Mouse (Mus musculus) cerebellum, postnatal 36 days (tissue): ENCODE measurements around the gene Mmrn2.
A peak's percentile ranks its signal among the peaks of the same experiment; 100 is the strongest.

Source experiments
- DNase-seq, 2 experiments: peaks; one replicate each; pipeline ENCODE4 v3.0.0; 2021 to 2022; ENCODE audit warnings: mixed read lengths in 2 of 2

Mmrn2 gene

DNA sequence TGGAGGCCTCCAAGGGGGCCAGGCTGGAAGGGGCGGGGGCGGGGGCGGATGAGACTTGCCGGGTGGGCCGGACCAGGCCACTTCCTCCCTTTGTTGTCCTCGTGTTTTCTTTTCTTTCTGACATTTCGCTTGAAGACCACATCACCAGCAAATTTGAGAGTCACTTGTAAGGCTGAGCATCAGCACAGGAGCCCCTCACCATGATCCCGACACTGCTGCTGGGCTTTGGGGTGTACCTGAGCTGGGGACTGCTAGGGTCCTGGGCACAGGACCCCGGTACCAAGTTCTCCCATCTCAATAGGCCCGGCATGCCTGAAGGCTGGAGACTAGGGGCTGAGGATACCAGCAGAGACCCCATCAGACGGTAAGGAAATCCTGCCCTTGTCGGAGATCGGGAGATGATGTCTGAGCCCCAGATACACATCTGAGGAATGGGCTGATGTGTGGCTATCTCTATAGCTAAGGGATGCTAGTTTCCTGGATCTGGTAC lies at the start of gene Mmrn2:
TSS of gene Mmrn2 (plus strand) at position 51 of the 490 bp plus-strand sequence.
- DNase-seq = no peak

DNA sequence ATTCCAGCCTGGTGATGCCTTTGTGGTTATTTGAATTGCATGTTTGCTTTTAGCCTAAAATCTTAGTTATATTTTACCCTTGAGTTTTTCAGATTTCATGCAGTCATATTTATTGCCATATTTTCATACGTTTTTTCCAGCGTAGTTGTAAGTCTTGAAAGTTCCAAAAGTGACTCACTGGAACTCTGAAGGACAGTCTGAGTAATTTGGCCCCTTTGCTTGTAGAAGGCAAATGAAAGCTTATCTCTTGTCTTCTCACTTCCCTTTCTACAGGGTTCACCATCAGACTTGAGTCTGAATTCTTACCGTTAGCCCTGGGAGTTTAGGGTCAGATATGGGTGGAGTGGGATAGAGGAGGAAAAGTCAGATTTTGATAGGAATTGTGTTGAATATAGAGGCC lies 48.7 kb upstream of the Mmrn2 start:
- no peak for DNase-seq

DNA sequence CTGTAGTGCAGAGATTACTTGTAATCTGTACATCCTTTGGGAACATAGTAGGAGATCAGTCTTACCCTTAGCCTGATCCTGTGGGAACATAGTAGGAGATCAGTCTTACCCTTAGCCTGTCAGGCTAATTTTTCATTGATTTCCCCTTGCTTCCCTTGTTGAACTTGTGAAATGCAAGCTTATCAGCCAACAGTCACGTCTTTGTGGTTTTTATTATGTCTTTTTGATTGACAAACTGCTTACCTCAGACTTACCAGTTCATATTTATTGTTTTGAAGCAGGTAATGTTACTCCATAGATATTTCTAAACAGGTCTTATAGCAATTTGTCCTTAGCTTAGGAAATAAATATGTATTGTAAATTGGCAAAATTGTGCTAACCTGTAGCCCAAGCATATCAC lies 47.6 kb upstream of the Mmrn2 start:
- no peak for DNase-seq

DNA sequence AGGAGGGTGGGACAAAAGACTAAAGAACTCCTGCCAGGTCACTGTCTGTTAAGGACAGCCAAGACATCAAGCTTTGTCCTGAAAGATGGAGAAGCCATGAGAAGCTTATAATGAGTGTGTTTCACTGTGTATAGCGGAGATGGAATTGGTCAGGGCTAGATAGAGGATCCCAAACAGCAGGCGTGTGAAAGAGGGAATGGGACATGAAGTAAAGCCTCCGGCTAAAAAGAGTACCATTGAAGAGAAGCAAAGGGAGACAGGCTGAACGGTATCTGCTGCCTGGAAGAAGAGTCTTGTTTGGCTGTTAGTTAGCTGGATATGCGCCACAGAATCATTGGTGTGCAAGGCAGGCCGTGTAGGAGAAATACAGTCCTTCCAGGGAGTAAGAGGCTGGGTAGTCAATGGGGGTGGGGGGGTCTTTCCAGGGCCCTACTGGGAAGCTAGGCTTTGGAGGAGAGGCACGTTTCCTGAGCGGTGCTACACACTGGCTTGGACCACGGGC lies 44.6 kb upstream of the Mmrn2 start:
- no peak for DNase-seq

DNA sequence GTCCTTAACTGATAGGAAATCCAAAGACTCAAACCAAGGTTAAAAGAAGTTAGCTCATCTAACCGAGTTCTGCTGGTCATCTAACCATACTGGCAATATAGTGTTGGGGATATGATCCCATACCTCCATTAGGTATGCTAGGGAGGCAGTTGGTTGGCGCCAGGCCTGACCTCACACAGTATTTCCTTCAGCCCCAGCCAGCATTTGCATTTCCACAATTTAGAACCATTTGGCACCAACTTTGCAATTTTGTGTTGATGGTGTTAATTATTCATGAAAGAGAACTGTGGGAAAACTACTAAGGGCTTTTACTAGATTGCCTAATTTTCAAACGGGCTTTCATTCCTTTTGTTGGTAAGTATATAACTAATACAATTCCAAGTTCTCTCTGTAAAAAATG lies 43.4 kb upstream of the Mmrn2 start:
- DNase-seq = no peak

DNA sequence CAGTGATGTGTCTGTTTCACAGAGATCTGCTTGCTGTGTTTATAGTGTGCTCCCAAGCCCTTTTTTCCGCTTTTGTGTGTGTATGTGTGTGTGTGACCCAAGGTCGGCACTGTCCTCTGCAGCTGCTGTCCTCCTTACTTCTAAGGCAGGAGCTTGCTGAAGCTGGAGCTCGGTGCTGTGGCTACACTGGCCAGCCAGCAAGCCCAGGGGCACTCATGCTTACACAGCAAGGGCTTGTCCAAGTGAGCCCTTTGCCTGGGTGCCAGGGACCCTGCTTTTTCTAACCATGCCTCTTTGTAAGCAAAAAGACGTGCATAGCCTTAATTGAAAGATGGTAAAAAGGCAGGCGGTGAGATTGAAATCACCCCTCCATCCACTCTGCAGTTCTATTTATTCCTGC lies 42.8 kb upstream of the Mmrn2 start:
- DNase-seq = peak in 1 of 2 experiments; percentile 18

DNA sequence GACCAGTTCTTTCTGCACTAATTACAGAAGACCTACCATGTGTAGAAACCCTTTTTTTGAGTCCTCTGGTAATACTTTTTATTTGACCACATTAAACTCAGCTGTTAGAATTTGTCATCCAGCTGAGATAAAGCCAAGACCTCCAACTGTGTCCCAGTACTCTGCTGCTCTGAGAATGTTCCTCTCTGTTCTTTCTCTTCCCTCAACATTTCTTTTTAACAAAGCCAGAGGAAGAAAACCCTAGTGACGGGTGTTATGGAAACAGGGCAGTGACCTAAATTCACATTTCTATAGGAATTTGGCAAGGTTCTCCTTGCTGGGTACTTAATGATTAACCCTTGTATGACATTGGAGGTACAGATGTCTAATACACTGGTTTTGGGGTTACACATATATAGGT lies 35.8 kb upstream of the Mmrn2 start:
- no peak for DNase-seq

DNA sequence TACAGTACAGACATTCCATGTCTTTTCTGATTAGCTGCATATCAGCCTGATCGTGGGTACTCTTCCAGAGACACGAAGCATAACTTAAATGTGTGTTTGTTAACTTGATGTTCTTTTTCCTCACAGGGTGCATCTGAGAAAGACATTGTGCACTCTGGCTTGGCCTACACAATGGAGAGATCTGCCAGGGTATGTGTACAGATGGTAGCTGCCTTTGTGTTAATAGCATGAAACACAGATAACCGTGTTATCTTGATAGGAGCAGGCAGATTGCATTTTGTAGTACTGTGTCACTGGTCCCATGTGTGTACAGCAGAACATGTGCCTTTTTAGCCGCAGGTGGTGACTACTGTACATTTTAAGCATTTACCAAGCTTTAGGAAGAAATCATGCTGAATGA lies 33.3 kb upstream of the Mmrn2 start:
- DNase-seq = no peak

DNA sequence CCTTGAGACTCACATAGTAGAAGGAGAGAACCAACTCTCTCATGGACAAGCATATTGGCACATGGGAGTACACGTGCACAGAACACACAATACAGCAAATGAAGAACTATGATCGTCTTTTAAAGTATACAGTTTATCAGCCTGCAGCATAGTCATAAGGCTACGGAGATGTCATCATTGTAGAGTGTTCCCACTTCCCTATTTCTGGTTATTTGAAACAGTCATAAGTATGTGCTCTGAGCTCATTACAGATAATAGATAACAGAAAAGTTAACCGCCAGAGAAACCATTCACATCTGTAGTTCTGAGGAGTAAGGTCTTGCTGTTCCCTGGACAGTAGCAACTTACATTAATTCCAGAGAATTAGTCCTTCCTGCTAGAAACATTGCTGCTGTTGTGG lies 32.2 kb upstream of the Mmrn2 start:
- DNase-seq = no peak

DNA sequence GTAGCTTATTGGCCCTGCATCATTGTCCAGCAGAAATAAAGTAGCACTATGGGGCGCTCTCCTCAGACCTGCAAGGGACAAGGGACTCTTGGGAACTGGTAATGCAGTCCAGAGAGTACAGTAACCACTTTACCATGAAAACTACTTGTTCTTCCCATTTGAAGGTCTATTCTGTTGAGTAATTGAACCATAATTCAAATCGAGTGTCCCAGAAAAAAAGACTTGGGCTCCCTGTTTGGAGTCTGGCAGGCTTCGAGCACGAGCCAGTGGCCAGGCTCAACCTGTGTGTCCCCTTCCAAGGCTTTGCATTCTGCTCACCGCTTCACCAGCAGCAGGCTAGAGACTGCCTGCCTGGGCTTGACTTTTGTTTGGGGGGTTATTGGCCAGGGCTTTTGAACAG lies 30.9 kb upstream of the Mmrn2 start:
- DNase-seq = no peak

DNA sequence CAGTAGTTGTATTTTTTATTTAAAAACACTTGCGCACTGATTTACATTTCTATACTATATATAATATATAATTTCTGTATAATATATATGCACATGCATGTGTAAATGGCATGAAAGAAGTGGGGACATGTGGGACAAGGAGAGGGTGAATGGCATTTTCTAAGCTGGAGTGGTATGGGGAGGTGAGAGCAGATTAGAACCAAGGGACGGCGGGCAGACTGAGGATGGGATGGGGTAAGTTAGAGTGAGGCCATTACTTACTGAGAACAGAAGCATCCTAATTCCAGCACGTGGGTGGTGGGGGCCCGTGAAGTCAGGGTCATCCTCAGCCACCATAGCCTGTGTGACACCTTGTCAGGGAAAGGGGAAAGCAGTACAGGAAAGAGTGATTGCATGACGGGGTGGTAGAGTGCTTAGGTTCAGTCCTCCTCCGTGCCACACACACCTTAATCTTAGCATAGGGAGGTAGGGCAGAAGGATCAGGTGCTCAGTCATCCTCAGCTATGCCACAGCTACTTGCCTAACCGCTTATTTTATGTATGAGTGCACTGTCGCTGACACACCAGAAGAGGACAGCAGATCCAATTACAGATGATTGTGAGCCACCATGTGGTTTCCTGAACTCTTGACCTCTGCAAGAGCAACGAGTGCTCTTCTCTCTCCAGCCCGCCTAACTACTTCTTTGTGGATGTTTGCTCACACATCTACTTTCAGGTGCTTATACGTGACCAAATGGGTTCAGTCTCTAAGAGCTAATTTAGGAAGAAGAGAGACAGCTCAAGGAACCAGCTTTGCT lies 29.3 kb upstream of the Mmrn2 start:
- DNase-seq = no peak

DNA sequence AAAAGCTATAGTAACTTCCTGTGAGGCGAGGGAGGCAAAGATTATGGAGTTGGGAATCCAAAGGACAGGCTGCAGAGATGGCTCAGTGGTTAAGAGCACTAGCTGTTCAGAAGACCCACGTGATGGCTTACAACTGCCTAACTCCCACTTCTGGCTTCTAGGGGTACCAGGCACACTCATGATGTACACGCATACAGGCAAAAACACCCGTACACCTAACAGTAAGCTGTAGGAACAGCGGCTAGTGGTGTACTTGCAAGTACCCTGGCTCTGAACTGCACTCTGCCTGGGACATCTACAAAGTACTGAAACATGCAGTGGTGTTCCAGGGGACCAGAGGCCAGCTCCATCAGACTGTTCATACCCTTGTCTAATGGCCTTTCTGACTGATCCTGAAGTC lies 28.2 kb upstream of the Mmrn2 start:
- no peak for DNase-seq

DNA sequence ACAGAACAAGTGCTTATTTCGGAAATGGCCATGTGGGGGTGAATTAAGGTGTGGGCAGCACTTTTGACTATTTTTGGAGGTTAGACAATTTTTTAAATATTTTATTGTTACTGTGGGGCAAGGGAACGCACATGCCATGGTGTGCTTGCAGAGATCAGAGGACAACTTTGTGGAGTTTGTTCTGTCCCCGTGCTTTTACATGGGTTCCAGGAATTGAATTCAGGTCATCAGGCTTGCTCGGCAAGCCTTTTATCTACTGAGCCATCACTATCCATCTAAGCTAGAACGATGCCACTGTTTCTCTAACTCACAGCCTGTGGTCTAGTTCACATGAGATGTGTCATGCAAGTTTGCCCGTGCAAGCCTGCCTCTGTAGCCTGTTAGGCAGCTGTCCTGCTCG lies 27.0 kb upstream of the Mmrn2 start:
- no peak for DNase-seq

DNA sequence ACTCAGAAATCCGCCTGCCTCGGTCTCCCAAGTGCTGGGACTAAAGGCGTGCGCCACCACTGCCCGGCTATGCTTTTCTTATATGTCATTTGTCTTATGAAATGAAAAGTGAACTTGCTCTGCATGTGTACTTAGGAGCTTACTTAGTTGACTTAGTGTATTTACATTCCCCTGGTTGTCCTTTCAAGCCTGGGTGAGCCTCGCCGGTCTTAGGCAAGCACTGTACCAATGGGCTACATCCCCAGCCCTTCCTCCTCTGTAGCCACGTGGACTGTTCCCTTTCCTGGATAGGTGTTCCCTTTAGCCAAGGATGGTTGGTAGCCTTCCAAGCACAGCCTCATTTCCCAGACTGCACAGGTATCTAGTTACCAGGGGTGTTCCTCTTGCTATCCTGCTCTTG lies 26.3 kb upstream of the Mmrn2 start:
- no peak for DNase-seq

DNA sequence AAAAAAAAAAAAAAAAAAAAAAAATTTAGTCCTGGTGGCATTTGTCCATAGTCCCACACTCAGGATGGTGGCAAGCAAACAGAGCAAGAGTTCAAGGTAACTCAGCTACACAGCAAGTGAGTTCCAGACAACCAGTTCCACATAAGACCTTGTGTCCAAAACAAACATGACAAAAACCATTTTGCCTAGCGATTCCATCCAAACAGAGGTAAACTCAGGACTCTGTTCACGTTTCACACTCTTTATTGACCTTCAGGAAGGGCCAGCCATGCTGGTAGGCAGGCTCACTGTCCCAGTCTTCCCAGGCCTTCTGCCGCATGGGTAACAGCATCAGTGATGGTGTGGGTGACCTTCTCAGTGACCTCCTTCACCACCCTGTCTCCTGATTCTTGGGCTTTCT lies 23.6 kb upstream of the Mmrn2 start:
- DNase-seq = no peak

DNA sequence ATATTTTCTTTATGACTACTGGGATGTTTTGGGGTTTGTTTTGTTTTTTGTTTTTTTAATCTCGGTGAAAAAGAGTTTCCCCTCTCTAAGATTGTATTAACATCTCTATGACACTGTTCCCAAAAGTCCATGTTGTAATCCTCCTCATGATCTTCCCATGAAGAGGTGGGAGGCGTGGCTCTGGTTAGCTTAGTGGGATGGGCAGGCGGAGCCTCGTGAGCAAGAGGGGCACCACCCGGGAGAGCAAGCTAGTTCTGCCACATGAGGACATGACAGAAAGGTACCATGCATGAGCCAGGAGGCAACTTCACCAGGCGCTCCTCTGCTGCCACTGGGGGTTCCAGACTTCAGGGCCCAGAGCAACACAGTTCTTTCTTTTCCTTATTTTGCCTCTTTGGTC lies 22.7 kb upstream of the Mmrn2 start:
- DNase-seq = no peak

DNA sequence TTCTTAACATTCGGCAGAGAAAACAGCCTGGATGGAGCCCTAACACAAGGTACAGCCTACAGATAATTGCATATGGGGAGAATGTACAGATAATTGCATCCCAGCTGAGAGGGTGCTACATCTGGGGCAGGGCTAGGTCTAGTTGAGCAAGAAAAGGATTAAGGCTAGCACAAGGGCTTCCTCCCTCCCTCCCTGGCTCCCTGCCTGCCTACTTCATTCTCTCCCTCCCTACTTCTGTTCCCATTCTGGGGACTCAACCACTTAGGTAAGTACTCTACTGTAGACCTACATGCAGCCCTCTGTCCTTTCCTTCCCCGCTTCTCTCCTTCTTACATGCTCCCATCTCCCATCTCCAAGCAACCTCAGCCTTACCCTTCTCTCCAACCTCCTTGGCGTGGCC lies 21.9 kb upstream of the Mmrn2 start:
- DNase-seq = no peak

DNA sequence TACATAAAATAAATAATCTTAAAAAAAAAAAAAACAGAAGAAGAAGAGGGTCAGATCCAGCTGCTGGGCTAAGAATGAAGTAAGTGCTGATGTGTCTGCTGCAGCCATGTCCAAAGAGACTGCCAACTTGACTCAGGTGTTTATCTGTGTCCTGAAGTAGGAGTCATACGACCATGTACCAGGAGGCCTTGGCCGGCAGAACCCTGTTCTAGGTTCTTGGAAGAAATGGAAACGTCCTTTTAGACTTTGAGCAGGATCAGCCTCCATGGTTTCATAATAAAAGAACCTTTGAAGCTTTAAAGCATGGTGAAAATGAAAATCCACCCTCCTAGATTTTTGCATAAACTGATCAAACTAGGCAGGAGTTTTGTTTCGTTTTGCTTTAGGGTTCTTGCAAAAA lies 20.8 kb upstream of the Mmrn2 start:
- DNase-seq = no peak

DNA sequence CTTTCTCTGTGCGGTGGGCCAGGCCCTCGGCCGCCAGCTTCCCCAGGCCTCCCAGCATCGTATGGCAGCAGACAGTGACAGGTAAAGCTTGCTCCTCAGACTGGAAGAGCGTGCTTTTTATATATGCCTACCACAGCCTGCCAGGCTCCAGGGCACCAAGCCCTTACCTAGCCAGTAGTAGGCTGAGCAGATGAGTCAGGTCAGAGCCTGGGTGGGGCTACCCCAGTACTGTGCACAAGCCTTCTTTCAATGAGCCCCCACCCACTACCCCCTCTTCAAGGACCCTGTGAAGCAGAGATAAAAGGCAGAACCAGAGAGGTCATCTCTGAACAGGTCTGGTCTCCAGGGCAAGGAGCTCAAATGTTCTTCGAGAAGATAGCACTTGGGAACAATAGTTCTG lies 20.0 kb upstream of the Mmrn2 start, which contains the start of gene Fam25c:
TSS of gene Fam25c (minus strand) at position 133 of the 400 bp plus-strand sequence.
- DNase-seq = no peak

DNA sequence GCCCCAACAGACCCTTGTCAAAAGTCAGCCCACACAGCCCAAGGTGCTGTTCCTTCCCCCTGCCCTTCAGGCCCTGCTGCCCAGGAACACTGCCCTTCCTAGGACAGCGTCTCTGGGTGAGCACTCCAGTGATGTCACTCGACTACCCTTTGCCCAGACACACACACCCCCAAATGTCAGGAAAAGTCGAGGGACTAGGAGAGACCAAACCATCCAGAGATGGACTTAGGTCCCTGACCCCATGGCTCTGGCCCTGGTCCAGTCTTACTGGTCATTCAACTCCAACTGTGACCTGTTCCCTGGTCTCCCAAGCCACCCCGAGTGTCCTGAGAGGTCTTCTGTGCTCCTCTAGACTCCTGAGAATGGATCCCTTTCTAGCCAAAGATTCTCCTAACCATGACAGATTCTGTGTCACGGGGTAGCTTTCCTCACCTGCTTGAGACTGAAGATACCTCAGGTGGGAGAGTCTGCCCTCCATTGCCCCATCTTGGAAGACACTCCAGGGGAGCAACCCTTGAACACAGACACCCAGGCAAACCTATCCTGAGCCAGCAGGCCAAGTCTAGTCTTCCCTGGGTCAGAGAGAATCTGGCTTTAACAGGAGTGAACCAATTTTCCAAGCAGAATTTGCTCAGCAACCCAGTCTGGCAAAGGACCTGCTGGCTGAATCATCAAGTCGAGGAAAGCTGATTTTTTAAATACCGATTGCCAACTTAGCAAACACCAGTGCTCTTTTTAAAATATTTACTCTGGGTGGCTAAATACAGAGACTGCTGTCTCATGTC lies 17.4 kb upstream of the Mmrn2 start:
- no peak for DNase-seq

DNA sequence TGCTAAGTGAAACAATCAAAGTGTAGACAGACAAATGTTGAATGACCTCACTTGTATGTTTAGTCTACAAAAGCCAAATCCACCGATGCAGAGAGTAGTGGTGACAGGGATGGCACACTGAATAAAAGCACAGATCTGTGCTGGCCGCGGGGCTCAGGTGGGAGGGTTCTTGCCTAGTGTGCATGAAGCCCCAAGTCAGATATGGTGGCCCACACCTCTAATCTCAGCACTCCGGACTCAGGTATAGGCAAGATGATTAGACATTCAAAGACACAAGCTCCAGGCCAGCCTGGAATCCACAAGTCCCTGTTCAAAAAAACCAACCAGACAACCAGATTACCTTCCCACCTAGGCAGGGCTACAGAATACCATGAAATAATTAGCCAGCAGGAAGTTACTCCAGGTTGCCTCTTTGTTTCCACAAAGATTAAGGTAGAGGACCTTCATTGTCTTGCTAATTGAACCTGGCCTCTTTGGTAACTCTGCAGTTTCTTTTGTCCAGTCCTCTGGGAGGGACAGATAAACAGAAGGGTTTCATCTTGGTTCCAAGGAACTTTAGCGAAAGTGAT lies 15.5 kb upstream of the Mmrn2 start:
- DNase-seq = no peak

DNA sequence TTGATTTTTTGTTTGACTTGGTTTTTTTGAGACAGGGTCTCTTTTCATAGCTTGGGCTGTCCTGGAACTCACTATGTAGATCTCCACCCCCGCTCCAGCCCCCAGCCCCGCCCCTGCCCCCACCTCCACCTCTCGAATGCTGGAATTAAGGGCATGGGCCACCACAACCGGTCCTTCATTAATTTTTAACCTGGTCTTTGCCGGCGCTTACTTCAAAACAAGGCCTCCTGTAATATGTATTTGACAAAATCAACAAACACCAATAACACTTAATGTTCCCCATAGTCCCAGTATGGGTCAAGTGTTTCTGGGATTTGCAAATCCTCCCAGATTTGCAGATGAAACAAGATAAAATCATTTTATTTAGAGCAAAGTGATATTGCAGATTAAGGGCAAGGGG lies 15.0 kb upstream of the Mmrn2 start:
- DNase-seq = no peak

DNA sequence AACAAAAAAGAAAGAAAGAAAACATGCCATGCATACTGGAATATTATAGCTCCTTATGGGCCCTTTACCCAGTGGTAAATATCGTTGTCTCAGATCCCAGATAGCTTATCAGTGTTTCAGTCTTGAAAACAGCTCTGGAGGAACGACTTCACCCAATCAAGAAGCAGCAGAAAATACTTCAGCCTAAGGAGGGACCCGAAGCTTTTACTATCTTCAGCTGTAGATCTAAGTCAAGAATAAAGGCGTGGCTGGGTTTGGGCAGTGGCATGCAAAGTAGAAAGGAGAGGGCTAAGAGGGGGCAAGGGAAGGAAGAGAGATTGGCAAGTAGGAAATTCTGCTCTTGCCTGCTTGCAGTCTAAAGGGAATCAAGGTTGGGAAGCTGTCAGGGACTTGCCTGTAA lies 13.1 kb upstream of the Mmrn2 start:
- no peak for DNase-seq
